Mouse (Mus musculus): ENCODE measurements around the gene Gm45015.
A peak's percentile ranks its signal among the peaks of the same experiment; 100 is the strongest.
"Not testable (repeated sequence)": the region's sequence is repeated elsewhere in the genome, so short reads cannot be mapped to it uniquely, and the experiment has no call there.

Gm45015 gene

DNA sequence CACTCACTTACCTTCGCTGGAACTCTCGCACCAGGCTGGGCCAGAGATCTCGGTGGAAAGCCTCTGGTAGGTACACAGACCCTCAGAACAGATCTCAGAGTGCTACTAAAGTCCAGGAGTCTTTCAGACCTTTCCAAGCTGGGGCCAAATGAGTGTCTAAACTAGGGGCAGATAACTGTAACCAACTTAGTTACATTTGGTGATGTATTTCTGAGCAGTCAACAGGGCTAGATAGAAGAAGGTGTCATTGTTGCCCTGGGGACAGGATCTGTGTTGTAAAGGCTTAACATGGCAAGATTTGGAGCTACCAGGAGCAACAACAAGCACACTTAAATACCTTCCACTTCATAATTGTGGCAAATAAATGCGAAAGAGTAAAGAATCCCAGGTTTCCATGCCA lies at the start of gene Gm45015:
Gm45015 (minus strand) TSS at position 101 of the 400 bp plus-strand sequence.
- no peak for DNase-seq (ENCODE audit: low read depth, low spot score)

DNA sequence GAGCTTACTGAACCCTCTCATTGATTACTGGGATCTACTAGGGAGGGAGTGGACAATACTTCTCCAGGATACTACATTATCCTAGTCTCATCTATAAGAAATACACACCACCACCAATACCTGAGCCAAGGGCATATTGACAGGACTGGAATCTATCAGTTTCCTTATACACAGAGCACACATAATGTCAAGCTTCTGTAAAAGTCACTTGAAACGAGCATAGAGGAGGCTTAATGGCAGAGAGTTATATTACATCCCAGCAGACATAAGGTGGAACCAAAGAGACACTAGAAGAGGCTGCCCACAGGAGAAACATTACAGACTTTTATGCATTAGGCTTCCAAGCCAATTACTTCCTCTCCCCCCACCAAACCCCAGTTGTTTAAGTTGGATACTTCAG lies 48.3 kb upstream of the Gm45015 start:
- no peak for DNase-seq (ENCODE audit: low read depth, low spot score)

DNA sequence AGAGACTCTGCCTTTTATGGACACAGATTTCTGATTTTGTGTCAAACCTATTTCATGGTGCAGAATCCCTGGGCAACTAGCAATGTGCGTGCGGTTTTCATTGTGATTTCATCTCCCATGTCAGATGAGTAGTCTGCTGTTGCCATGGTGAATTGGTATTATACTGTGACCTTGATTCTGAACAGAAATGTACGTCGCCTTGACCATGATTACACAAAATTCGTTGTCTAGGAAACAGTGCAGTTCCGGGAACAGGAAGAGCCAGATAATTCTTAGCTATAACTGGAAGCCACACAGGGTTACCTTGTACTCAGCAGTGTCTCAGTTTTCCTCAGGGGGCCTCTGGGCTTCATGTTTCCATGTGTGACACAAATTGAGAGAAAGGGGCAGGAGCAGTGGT lies 47.8 kb upstream of the Gm45015 start:
- peak; percentile 11 for DNase-seq (ENCODE audit: low read depth, low spot score)

DNA sequence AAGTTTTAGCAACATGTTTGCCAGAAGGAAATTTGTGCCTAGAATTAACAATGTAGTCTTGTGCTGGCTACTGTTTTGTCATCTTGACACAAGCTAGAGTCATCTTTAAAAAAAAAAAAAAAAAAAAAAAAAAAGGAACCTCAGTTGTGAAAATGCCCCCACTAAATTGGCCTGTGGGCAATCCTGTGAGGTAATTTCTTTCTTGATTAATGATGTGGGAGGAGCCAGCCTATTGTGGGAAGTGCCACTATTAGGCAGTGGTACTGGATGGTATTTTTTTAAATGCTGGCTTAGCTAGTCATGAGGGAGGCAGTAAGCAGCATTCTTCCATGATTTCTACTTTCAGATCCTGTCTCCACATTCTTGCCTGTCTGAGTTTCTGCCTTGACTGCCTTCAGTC lies 26.7 kb upstream of the Gm45015 start:
- no peak for DNase-seq (ENCODE audit: low read depth, low spot score)

DNA sequence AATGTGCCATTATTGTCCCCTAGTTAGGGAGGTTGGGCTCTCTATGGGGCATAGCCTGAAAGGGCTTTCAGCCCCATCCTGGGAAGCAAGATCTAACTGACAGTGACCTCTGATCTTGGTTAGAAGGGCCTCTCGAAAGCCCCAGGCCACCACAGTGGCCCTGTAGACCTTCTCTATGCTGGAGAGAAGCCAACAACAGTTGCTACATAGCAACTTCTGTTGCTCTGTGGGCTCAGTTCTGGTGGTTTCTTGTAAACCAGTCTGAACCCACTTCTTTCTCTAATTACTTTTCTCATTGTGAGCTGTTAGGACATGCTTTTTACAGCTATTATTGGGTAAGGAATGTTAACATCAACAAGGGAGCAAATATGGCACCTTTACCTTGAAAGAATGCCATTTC lies 20.1 kb upstream of the Gm45015 start:
- no peak for DNase-seq (ENCODE audit: low read depth, low spot score)

DNA sequence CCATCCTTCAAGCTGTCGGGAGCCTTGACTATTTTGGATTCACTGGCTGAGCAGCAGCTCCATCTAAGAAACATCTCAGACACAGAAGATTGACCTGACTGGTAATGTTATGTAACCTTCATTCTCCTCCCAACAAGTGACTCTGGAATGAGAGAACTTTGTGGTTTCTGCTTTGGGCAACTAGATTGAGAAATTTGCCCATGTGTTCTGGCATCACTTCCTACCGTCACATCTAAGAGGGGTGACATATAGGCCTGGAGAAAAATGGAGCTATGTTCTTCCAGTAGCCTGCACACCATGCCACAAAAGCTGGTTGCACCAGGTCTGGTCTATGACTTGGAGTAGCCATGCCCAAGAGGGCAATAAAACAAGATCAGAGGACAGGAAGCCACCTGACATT lies 19.5 kb upstream of the Gm45015 start:
- no peak for DNase-seq (ENCODE audit: low read depth, low spot score)

DNA sequence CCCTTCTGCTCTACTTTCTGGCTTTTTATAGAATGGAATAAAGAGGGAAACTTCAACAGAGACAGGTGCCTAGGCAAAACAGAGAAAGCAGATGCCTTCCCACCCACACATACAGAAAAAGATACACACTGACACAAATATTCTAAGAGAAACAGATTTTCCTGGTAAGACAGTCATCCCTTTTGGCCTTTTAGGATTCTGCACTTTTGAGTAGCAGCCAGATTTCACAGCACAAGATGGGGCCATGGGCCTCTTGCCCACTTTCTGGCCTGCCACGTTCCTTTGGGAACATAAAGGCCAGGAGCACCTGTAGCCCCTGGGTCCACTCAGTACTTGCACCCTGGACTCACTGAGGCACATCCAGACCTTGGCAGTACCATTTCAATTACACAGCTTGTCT lies 7.7 kb upstream of the Gm45015 start:
- DNase-seq (ENCODE audit: low read depth, low spot score), result no peak

DNA sequence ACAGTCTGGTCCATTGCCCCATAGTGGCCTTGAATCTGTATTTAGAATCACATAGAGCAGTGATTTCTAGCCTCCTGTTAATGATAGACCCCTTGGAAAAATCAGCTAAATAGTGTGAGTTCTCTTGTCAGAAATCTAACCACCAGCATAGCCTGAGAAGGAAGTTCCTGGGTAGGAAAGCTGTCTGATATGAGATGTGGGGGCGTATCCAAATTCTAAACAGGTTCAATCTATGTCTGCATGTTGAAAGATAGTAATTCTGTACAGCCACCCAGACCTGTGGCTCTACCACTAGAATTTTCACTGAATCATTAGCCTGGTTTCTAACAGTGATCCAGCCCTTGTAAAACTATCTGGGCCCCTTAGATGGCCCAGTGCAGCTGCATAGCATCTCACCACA lies 7.2 kb upstream of the Gm45015 start:
- DNase-seq (ENCODE audit: low read depth, low spot score), result no peak

DNA sequence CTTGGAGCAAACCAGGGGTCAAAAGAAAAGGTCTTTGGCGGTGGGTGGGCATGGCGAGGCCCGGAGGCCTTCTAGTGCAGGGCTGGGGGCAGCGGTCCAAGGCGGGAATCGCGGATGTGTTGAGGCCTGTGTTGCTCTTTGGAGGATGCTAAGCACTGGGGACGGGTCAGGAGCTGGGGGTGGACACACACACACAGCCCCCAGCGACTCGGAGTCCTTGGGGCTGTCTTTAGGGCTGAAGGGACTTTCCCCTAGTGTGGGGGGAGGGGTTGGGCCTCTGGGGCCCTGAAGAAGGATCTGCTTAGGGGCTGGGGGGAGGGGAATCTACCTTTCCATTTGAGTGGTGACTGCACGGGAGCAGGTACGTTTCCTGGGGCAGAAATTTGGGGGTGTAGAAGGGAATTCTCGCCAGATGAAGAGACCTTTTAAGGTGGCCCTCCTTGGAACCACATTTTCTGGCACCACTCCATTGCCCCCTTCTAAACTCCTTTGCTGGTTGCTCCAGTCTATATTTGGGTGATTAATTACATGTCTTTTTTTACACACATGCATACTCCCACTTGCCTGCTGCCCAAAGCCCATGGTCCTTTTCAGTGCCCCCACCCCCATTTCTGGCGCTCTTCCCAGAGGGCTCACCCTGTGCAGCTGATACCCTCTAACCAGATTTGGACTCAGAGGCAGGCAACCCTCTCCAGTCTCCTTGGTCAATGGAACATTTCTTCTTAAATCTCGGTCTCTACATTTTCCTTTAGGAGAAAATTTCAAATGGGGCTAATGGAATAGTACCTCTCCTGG lies 6.5 kb upstream of the Gm45015 start:
- no peak for DNase-seq (ENCODE audit: low read depth, low spot score)

DNA sequence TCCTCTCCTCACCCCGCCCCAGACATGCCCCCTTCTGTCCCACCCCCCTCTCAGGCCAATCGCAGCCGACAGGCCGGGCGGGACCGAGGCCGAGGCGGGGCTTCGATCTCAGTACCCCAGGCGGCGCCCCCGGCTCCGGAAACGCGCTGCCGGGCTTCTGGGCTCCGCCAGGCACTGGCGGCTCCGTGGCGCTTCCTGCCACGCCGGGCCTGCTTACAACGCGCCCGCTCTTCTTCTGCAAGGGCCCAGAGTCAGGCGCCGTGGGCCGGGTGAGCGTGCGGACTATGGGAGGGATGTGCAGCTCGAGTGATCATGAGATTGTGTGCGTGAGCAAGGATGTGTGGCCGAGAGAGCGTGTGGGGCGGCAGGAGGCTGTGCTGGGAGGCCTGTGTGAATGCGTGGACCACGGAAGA lies 5.8 kb upstream of the Gm45015 start, which contains the start of gene Zfp275:
Zfp275 (plus strand) TSS at position 139 of the 413 bp plus-strand sequence.
- peak; percentile 32 for DNase-seq (ENCODE audit: low read depth, low spot score)

DNA sequence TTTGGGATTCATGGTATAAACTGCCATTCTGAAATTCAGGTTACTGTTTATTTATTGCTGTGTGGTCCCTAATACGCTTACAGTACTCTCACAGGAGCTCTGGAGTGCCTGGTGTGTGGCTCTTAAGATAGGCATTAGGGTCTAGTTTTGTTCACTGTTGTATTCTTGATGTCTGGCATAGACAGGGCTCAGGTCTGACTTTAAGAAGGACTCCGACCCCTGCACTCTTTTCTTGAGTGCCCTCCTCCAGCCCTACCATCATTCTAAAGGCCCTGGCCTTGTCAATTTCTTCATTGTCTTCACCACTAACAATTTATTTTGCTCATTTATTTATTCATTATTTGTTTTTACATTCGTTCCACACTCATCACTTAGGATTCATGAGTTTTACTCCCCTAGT lies 5.4 kb upstream of the Gm45015 start:
- DNase-seq (ENCODE audit: low read depth, low spot score), result no peak

DNA sequence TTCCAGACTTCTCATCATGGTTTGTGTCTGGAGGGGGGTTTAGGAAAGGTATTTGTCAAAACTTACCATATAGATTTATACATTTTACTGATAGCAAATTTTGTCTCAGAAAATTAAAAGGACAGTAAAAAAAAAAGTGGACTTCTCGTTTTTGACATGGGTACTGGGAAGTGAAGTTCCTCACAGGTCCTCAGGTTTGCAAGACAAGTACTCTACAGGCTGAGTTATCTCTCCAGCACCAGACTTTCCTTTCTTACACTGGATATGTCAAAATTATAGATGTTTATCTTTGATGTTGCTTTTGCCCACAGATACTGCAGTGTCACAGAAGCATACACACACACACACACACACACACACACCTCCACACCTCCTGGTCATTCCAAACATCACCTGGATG lies 4.8 kb upstream of the Gm45015 start:
- DNase-seq (ENCODE audit: low read depth, low spot score), result no peak

DNA sequence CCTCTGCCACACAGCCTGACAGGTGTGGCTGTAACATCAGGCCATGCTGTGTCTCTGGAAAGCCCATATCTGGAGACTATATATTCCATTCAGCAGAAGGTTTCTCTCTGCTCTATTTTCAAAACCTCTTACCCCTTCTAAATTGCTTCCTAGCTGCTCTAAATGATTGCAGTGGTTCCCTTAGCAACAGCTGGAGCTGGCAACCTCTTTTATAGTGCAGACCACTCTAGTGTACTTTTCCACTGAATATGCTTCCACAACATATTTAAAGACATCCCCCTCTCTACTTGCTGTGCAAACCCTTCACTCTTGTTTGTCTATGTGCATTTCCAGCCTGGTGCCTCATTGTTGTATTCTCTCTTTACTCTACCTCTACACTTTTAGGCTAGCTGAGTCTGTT lies 3.1 kb downstream of the Gm45015 start:
- DNase-seq (ENCODE audit: low read depth, low spot score), result no peak

DNA sequence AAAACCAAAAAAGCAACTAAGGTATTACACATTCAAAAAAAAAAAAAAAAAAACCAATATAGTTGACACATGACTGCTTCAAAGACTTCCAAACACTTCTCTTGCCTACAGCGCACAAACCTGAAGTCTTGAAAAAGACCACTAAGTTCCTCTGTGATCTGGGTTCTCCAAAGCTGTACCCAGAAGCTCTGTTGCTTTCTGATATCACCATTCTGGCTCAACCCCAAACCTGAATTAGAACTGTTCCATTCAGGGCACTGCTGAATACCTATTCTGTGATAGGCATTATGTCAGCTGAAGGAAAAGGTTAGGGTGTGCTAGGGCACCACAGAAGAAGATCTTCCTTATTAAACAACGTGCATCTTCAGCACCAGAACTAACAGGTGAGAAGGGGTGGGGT lies 9.4 kb downstream of the Gm45015 start:
- DNase-seq (ENCODE audit: low read depth, low spot score), result no peak

DNA sequence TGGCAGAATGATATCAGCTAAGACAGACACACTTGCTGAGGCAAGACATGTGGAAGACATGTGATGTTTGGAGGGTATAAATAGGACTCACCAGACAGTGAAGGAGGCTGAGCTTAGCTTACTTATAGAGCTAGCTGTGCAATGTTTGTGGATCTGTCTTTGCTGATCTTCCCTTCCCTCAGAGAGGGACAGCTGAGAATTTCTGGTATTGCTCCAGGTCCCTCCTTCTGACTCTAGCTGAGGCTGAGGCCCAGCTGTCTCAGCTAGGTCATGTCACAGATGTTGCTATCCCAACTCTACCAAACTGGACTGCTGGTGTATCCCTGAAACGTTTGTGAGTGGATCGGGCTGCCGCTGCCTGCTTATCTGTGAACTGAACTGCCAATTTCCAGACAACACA lies 15.6 kb downstream of the Gm45015 start:
- no peak for DNase-seq (ENCODE audit: low read depth, low spot score)

DNA sequence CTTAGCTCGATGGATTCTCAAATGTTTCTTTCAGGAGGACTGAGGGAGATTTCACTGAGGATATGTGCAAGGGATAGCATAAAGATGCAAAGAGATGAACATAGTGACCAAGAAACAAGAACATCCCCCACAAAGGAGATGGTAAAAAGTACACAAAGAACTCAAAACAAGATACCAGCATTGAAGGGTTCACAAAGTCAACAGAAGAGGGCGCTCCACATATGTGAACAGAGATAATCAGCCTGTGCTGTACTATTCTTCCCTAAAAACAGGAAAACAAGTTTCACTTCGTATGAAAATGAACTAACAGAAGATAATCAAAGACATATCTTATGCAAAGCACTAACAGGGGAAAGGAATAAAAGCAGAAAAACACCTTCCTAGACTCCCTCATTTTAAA lies 24.1 kb downstream of the Gm45015 start:
- no peak for DNase-seq (ENCODE audit: low read depth, low spot score)

DNA sequence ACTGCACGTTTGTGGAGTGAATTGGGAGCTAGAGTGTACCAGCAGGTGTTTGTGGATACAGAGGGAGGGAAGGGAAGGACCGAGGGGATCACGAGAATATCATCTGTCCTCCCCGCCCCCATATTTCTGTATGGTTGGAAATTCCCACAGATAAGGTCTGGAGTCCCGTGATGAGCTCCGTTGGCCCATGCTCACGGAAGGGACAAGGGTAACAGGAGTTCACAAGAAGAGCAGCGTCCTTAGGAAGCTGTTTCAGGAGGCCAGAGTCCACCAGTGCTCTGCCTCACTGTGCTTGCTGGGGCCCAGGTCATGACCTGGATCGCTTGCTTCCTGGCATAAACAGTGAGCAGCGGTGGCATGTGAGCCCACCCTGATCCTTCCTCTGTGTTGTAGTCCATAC lies 40.9 kb downstream of the Gm45015 start:
- not testable (repeated sequence) for DNase-seq (ENCODE audit: low read depth, low spot score)

DNA sequence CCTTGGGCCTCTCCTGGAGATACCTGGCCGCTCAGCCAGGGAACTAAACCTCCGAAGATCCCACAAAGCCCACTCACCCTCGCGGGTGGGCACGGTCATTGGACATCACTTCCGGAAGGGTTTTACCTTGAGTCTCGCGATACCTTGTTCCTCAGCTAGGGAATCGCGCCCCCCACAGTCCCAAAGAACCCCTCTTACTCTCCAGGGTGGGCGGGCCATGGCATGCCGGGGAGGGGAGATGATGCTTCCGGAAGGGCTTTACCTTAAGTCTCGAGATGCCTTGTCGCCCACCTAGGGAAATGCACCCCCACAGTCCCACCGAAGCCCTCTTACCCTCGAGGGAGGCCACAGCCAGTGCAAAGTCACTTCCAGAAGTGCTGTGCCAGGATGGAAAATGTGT lies 43.8 kb downstream of the Gm45015 start, which contains the start of the genes Xlr5a and Xlr5c:
Xlr5a (minus strand) TSS at position 101 of the 400 bp plus-strand sequence.
Xlr5c (minus strand) TSS at position 101 of the 400 bp plus-strand sequence.
- DNase-seq (ENCODE audit: low read depth, low spot score), result not testable (repeated sequence)
